Mouse (Mus musculus): ENCODE results near the gene Nfkbia.

DNA sequence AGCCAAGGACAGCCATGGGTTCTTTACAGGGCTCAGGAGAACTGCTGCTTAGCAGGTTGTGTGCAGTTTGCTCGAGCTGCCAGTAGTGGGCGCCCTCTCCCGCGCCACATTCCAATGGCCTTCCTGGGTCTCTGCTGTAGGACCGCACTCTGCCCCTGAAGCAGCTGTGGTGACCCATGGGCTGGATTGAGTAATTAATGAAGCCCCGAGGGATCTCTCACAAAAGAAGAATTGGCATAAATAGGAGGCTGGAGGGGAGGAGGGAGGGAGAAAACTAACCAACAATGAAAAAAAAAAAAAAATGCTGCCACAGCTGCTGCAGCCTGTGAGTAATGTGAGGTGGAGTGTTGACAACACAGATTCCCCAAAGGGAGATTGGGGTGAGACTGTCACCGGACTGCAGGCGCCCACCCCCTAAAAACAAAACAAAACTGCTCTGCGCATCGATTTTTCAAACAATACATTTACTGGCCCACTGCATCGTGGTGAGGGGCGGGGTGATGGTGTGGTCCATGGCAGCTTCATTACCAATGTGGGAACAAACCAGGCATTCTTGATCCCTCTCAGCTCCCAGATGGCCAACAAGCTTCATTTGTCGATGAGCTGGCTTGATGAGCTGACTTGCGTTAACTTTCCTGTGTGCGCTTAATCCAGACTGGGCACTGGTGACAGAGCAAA is 25.8 kb upstream of the Nfkbia start:
- TF ChIP-seq CTCF (IDR thresholded peaks at IDR 0.05; ENCODE audit: low read depth) = peak; percentile 73
- no peak for TF ChIP-seq EP300 (IDR thresholded peaks at IDR 0.05; ENCODE audit: low read depth)

All from liver, postnatal 0 days (tissue).